Mouse (Mus musculus) embryonic fibroblast, embryonic 13.5 days (primary cell): ENCODE results near the gene Fancm.

Experiments used
- CTCF ChIP-seq: IDR thresholded peaks from 2 replicates; pipeline ENCODE4 v1.5.1; 2011; ENCODE audit warnings: mild to moderate bottlenecking, control low read depth, low read length, moderate library complexity, borderline replicate concordance; ENCODE audit not compliant: insufficient read depth
- POLR2A ChIP-seq: IDR thresholded peaks from 2 replicates; pipeline ENCODE4 v1.6.1; 2011; ENCODE audit warnings: low read depth, mild to moderate bottlenecking, control low read depth, low read length, moderate library complexity

DNA sequence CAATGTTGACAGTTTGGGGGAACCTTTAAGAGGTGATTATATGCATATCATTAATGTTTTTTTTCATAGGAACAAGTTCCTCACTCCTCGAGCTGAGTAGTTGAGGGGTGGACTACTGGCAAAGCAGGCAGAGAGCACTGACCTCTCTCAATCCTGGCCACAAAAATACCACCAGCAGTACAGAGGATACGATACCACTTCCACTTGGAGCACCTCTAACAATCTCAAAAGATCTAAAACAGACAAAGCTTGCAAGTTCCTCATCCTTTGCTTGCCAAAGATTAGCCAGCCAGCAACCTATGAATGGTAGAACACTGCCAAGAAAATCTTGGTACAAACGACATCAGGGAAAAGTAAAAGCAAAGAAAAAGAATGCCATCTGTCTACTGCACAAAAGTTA, 9.2 kb upstream of the Fancm start:
- TF ChIP-seq CTCF (no peak), POLR2A (no peak)
